Mouse (Mus musculus) macrophage (primary cell): ENCODE data around the gene Aox3. TPM values are rescaled to one million over a fixed set of nuclear protein-coding genes. Genes with fewer than 3 reads are reported as not detected.

ENCODE experiments used
- H3K27ac ChIP-seq: fragments of 350-480 bp; formaldehyde crosslinking; 2 replicates; pipeline ENCODE4 v1.9.0; 2021
- H3K36me3 ChIP-seq: fragments of 350-480 bp; formaldehyde crosslinking; 2 replicates; pipeline ENCODE4 v1.9.0; 2021; ENCODE audit errors: inconsistent target
- H3K4me3 ChIP-seq: fragments of 350-480 bp; formaldehyde crosslinking; 2 replicates; pipeline ENCODE4 v1.9.0; 2021; ENCODE audit errors: inconsistent target
- H3K79me2 ChIP-seq: fragments of 350-480 bp; formaldehyde crosslinking; 2 replicates; pipeline ENCODE4 v1.9.0; 2021; ENCODE audit errors: inconsistent target
- WGBS: methylation state at CpG from one replicate; pipeline ENCODE4 v1.1.7; 2026; ENCODE audit warnings: inconsistent platforms; ENCODE audit not compliant: missing documents; 5-methylcytosine and 5-hydroxymethylcytosine counted together
- polyA plus RNA-seq: library from polyadenylated mRNA; stranded (reverse); fragments of 250-400 nt; gene quantifications from 3 replicates; pipeline ENCODE4 v1.2.4, GENCODE M21; 2018; ENCODE audit warnings: inconsistent platforms

Aox3 gene
- polyA plus RNA-seq, 1 experiment from 2014 or later = not detected

DNA sequence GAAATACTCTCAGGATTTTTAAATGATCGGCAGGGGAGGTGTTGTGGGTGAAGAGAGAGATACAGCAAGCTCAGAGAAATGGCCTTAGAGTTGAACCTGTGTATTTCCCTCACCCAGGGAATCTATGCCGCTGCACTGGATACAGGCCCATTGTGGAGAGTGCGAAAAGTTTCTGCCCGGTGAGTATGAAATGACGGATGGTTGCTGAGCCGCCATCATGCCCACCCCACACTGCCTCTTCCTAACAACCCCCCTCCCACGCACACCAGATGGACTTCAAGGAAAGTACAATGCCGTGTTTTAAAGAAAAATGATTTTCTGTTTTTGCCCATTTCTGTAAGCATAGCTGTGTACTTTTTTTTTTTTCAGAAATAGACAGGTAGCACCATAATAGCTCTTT lies 12.0 kb downstream of the Aox3 start:
- 96% methylated on average over 8 of the region's 8 CpGs for WGBS
- H3K27ac ChIP-seq = no peak overlapping the region
- H3K4me3 ChIP-seq = no peak overlapping the region
- H3K79me2 ChIP-seq = no peaks in the 10 kb centered on the region
- no peaks in the 10 kb centered on the region for H3K36me3 ChIP-seq

DNA sequence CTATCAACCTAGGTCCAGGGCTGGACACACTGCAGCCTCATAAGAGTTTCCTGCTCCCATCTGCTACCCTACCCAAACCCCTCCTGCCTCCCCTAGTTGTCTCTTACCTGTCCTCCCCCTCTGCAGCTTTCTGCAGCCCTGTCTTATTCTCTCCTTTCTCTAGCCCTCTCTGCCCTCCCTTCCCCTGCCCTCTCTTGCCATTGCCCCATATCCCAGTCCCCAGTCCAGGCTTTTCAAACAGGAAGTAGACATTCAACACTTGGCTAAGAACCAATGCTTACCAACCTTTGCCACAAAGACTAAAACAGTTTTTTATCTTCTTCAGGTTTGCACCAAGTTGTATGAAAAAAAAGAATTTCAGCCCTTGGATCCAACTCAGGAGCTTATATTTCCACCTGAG lies 25.0 kb downstream of the Aox3 start:
- no peak overlapping the region for H3K4me3 ChIP-seq

DNA sequence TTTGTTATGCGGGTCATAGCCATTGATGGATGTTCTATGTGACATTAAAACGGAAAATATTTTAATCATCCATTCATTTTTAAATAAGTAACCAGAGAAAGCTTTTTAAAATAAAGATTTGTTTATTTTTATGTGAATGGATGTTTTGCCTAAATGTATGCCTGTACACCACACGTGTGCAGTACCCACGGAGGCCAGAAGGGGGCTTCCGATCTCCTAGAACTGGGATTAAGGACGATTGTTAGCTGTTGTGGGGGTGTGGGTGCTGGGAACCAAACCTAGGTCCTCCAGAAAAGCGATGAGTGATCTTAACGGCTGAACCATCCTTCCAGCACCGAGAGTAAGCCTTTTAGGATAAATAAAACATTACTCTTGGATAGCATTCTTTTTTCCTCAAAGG lies 26.1 kb downstream of the Aox3 start:
- Histone ChIP-seq H3K79me2 (no peaks in the 10 kb centered on the region), H3K36me3 (no peaks in the 10 kb centered on the region), H3K27ac (no peak overlapping the region), H3K4me3 (no peak overlapping the region)
- 91% methylated on average over 9 of the region's 9 CpGs for WGBS

More for the DNA sequence above, 25.0 kb downstream of the Aox3 start:
- no peaks in the 10 kb centered on the region for H3K79me2 ChIP-seq
- H3K27ac ChIP-seq = no peak overlapping the region
- H3K36me3 ChIP-seq = no peaks in the 10 kb centered on the region

DNA sequence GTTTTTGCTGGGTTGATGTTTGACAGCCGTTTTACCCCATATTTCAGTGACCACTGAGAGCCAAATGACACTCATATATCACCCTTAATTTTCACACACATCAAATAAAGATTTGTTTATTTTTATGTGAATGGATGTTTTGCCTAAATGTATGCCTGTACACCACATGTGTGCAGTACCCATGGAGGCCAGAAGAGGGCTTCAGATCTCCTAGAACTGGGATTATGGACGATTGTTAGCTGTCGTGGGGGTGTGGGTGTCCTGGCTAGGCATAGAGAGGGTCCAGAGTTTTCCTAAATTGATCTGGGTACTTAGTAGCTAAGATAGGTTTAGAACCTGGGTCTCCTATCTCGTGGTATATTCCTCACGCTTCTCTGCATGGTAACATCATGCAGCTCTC lies 27.7 kb downstream of the Aox3 start:
- WGBS = 87% methylated on average over 5 of the region's 5 CpGs
- no peak overlapping the region for H3K27ac ChIP-seq
- no peak overlapping the region for H3K4me3 ChIP-seq
- no peaks in the 10 kb centered on the region for H3K79me2 ChIP-seq
- H3K36me3 ChIP-seq = no peaks in the 10 kb centered on the region

DNA sequence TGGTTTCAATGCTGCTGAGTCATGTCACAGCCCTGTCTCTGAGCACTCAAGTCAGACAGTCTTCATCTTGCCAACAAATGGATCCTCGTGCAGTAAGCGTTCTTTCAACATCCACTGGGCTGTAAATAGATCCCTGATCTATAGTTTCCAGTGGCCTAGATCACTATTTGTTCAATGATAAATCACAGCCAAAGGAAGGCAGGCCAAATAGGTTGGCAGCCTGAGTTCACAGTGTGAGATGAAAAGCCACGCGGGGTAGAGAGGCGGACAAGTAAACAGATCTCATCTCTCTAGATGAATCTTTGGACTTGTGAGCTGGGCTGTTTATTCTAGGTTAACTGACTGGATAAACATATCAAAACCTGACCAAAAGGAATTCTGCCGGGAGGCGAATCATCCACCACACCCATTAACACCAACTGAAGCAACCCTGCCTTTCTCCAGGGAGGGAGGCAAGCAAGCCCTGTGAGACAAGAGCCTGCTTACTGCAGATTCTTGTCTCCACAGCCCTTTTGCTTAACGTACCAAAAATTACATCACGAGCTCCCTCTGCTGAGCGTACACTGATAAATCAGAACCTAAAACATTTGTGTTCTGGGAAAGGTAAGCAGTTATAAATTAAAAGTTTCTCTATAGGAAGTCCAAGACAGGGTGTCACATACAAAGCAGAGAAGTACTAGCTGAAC lies 31.6 kb downstream of the Aox3 start:
- Histone ChIP-seq H3K79me2 (no peaks in the 10 kb centered on the region), H3K27ac (no peak overlapping the region), H3K4me3 (no peak overlapping the region), H3K36me3 (no peaks in the 10 kb centered on the region)
- WGBS = 60% methylated on average over 10 of the region's 10 CpGs

DNA sequence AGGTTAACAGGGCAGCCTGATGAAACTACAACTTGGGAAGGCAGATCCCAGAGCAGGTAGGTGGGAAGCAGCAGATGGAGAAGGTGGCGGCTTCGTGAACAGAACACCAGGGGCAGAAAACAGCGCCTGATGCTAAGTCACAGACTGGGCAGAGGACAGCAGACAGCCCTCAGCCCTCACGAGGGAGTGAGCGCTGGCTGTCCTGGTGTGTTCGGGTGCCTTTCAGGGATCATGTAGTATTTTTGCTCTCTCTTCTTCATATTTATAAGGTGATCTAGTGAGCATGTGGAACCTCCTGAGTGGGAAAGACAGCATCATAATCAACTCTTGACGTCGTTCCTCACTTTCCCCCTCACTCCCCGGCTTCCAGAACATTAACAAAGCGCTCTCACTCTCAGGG lies 33.1 kb downstream of the Aox3 start:
- 88% methylated on average over 10 of the region's 10 CpGs for WGBS
- H3K4me3 ChIP-seq = no peak overlapping the region

DNA sequence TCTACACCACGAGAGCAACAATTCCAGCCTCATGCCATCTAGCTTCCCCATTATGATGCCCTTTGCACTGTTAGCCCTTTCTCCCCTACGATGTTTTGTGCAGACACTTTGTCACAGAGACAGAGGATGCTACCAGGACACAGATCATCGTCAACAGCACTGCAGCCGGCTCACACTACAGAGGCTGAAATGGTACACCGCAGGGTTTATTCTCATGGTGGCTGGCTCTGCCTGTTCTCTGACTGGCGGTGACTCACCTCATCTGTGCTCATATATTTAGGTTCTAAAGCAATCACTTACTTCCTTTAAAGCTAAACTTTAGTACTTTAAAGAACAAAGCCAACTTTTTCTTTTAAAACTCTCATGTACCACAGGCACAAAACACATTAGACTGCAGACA lies 34.8 kb downstream of the Aox3 start:
- WGBS = 64% methylated on average over 6 of the region's 6 CpGs
- Histone ChIP-seq H3K79me2 (no peaks in the 10 kb centered on the region), H3K36me3 (no peaks in the 10 kb centered on the region), H3K4me3 (no peak overlapping the region), H3K27ac (no peak overlapping the region)

More for the DNA sequence above, 33.1 kb downstream of the Aox3 start:
- no peak overlapping the region for H3K27ac ChIP-seq
- no peaks in the 10 kb centered on the region for H3K79me2 ChIP-seq
- H3K36me3 ChIP-seq = no peaks in the 10 kb centered on the region

DNA sequence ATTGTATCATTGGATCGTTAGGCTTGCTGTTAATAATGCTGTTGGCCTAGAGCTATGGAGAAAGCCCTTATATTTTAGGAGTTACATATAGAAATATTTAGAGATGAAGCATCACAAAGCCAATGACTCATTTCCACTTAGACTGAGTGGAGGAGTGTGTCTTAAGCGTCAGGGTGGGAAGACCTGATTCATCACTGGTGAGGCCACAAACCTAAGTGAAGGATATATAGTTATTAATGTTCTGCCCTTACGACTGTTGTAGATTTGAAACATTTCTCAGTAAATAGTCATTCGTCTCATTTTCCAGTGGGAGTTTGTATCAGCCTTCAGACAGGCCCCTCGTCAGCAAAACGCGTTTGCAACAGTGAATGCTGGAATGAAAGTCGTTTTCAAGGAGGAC lies 39.3 kb downstream of the Aox3 start:
- H3K27ac ChIP-seq = no peak overlapping the region
- H3K36me3 ChIP-seq = no peaks in the 10 kb centered on the region
- no peaks in the 10 kb centered on the region for H3K79me2 ChIP-seq
- H3K4me3 ChIP-seq = no peak overlapping the region
- 77% methylated on average over 8 of the region's 8 CpGs for WGBS

DNA sequence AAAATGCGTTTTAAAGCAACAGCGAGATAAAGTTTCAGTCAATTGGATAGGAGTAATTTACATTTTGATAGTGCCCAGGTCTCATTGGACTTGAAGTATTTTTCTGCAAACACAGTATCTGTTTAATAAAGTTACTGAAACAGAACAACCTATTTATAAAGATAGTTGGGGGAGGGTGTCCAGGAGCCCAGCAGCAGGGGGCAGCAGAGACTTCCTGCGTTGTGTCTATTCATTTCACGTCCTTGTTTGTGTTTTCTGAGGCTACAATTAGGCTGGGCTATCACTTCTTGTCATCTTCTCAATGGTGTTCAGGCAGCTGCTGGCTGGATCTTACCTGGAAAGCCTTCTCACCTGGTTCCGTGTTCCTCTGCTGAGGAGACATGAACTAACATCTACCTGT lies 43.8 kb downstream of the Aox3 start:
- Histone ChIP-seq H3K79me2 (no peaks in the 10 kb centered on the region), H3K27ac (no peak overlapping the region)
- WGBS = 57% methylated on average over 5 of the region's 5 CpGs

DNA sequence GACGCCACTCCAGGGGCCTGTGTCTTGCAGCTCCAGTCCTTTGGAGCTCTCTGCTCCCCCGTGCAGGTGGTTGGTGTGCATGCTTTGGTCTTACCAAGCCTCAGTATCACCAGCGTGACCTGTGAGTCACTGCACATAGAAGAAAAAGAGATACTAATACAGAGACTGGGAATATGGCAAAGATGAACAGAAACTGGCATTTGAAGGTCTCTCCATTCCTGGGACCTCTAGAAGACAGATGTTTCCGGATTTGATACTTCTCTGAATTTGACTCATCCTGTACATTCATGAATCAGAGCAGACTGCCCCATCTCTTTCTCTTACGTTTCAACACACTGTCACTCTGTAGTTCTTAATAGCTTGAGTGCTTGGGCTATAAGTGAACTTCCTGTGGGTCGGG lies 57.0 kb downstream of the Aox3 start:
- Histone ChIP-seq H3K79me2 (no peaks in the 10 kb centered on the region), H3K4me3 (no peak overlapping the region), H3K27ac (no peak overlapping the region), H3K36me3 (no peaks in the 10 kb centered on the region)
- 65% methylated on average over 6 of the region's 6 CpGs for WGBS

More for the DNA sequence above, 43.8 kb downstream of the Aox3 start:
- Histone ChIP-seq H3K4me3 (no peak overlapping the region), H3K36me3 (no peaks in the 10 kb centered on the region)

DNA sequence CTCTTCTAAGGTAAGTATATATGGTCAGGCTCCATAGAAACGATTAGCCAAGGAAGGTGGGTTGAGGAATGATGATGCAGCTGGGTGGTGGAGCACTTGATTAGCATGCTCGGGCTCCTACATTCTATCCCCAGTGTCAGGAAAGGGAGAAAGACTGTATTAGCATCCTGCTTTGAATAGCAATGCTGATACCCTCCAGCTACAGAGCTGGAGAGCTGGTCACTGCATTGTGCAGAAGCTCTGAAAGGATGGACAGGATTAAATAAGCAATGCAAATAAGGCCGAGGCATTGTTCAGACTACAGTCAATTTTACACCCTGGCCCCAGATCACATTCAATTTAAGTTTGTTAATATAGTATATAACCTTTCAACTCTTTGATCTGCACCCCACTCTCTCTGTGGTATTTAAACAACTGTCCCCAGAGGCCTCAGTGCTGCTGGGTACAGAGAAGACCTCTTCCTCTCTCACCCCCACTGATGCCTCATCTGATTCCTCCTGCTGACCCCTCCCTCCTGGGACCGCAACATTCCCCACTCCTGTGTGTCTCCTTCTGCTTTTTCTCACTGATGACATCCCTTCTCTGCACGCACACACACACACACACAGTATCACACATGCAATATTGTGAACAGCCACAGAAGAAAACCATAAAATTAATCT lies 75.7 kb downstream of the Aox3 start:
- WGBS = 82% methylated on average over 5 of the region's 5 CpGs
- Histone ChIP-seq H3K79me2 (no peaks in the 10 kb centered on the region), H3K36me3 (no peaks in the 10 kb centered on the region), H3K27ac (no peak overlapping the region), H3K4me3 (no peak overlapping the region)

DNA sequence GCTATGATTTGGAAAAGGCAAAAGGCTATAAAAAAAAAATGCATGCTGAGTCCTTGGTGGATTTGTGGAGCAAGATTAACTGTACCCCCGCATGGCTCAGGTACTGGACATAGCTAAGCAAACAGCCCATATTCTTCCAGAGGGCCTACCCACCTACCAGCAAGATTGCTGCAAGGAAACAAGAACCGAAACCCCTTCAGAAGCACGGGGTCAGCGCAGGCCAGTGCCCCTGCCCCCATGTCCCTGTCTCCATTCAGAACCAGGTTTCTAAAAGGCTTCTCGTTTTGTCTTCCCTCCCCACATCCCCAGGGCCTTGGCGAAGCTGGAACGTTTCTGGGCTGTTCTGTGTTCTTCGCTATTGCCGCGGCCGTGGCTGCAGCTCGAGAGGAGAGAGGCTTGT lies 81.4 kb downstream of the Aox3 start:
- Histone ChIP-seq H3K79me2 (no peaks in the 10 kb centered on the region), H3K4me3 (no peak overlapping the region), H3K27ac (no peak overlapping the region), H3K36me3 (no peaks in the 10 kb centered on the region)
- 92% methylated on average over 12 of the region's 12 CpGs for WGBS

DNA sequence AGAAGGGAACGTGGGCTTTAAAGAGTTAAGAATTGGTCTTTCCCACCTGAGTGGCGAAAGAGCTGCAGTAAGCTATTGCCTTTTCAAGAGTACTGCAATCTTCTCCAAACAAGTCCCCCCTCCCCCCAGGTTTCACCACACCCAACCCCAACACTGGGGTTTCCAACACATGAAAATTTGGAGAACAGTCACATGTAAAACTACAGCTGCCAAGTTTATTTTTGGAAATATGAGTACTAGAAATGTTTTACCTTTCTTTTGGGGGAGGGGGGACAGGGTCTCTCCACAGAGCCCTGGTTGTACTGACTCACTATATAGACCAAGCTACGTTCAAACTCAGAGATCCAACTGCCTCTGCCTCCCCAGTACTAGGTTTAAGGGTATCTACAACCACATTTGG lies 82.1 kb downstream of the Aox3 start:
- Histone ChIP-seq H3K79me2 (no peaks in the 10 kb centered on the region), H3K4me3 (no peak overlapping the region), H3K36me3 (no peaks in the 10 kb centered on the region), H3K27ac (no peak overlapping the region)
- 52% methylated on average over 3 of the region's 3 CpGs for WGBS

DNA sequence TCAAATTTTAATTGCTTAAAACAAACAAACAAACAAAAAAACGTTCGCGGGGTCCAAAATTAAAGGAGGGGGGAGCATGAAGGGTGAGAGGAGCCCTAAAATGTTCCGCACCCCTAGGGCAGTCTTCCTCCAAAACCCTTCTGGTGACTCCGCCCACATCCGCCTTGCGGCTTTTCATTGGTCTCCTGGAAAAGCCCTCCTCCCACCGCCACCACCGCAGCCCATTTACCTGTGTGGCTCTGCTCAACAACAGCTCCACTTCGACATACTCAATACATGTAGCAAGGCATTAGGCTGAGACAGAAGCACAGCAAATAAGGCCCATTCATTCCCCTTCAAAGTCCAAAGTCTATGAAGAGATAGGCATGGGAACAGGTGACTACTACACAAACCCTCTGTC lies 82.6 kb downstream of the Aox3 start:
- 13% methylated on average over 10 of the region's 10 CpGs for WGBS
- Histone ChIP-seq H3K4me3 (no peak overlapping the region), H3K27ac (no peak overlapping the region), H3K79me2 (no peaks in the 10 kb centered on the region), H3K36me3 (no peaks in the 10 kb centered on the region)

DNA sequence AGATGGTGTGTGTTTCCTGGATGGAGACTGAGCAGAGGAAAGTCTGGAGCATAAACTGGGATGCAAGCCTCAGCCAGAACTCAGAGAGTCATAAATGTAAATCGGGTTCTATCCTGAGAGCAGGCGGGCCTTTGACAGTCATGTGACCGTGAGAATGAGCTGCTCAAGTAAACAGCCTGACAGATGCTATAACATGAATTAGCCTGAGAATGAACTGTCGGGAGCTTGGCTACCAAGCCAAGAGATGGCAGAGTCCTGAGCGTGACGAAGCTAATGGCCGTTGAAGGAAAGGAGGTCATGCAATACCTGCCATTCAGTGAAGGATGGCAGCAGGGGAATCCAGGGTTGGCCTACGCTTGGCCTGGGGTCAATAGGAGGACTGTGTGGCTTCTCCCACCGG lies 84.1 kb downstream of the Aox3 start:
- Histone ChIP-seq H3K27ac (no peak overlapping the region), H3K36me3 (no peaks in the 10 kb centered on the region), H3K4me3 (no peak overlapping the region), H3K79me2 (no peaks in the 10 kb centered on the region)
- 89% methylated on average over 9 of the region's 9 CpGs for WGBS

DNA sequence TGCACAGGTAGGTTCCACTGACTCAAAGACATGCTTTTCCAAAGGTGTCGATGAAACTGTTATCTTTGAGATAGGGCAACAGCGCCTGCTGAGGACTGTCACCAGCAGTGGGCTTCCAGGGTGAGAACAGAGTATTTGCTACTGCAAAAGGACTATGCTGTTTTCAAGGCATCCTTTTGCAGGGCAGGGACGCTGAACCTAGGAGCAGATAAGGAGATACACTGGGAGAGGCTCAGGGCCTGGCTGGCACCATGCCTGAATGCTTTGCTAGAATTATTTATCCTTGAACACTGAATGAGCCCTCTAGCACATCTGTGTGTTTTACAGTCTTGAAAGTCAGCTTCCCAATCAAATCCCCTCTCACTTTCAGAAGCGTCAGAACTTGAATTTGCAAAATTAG lies 85.5 kb downstream of the Aox3 start:
- H3K36me3 ChIP-seq = no peaks in the 10 kb centered on the region
- H3K79me2 ChIP-seq = no peaks in the 10 kb centered on the region
- no peak overlapping the region for H3K27ac ChIP-seq
- H3K4me3 ChIP-seq = no peak overlapping the region
- 98% methylated on average over 4 of the region's 4 CpGs for WGBS
